Mouse (Mus musculus) heart, postnatal 0 days (tissue): Measurements from ENCODE around the gene Olfr66. TPM values are rescaled to one million over a fixed set of nuclear protein-coding genes. Genes with fewer than 3 reads are reported as not detected.

Source experiments
- ATAC-seq: fragments of 200-750 bp; cut with Nextera tagmentation; 2 replicates; pipeline ENCODE4 v1.8.0; 2017; ENCODE audit warnings: low read depth, moderate number of reproducible peaks, moderate library complexity; ENCODE audit not compliant: insufficient read depth
- DNase-seq: peaks from one replicate; pipeline ENCODE4 v3.0.0-alpha.2; 2016; ENCODE audit warnings: low spot score
- H3K27ac ChIP-seq: fragments of 300-500 bp; sonication (generic); 2 replicates; pipeline ENCODE4 v1.5.1; 2014; ENCODE audit warnings: low read depth, mild to moderate bottlenecking
- H3K27me3 ChIP-seq: fragments of 300-500 bp; sonication (generic); 2 replicates; pipeline ENCODE4 v1.6.1; 2014; ENCODE audit warnings: low read length, mixed read lengths; ENCODE audit not compliant: control insufficient read depth, insufficient read depth
- H3K36me3 ChIP-seq: fragments of 300-500 bp; sonication (generic); replicated peaks from 2 replicates; pipeline ENCODE4 v1.6.1; 2014; ENCODE audit warnings: low read length, mixed read lengths; ENCODE audit not compliant: control insufficient read depth, insufficient read depth
- H3K4me1 ChIP-seq: fragments of 300-500 bp; sonication (generic); 2 replicates; pipeline ENCODE4 v1.6.1; 2014; ENCODE audit warnings: antibody characterized with exemption; ENCODE audit not compliant: control insufficient read depth, insufficient read depth
- H3K4me2 ChIP-seq: fragments of 300-500 bp; sonication (generic); 2 replicates; pipeline ENCODE4 v1.6.1; 2014; ENCODE audit warnings: low read depth, mild to moderate bottlenecking, low read length, moderate library complexity
- H3K4me3 ChIP-seq: fragments of 300-500 bp; sonication (generic); 2 replicates; pipeline ENCODE4 v1.5.1; 2014; ENCODE audit warnings: low read depth, low read length
- H3K9ac ChIP-seq: fragments of 300-500 bp; sonication (generic); replicated peaks from 2 replicates; pipeline ENCODE4 v1.6.1; 2014; ENCODE audit warnings: low read depth, low read length, mixed read lengths
- H3K9me3 ChIP-seq: fragments of 300-500 bp; sonication (generic); replicated peaks from 2 replicates; pipeline ENCODE4 v1.6.1; 2016; ENCODE audit warnings: low read length; ENCODE audit not compliant: control insufficient read depth
- CTCF ChIP-seq: IDR thresholded peaks from 2 replicates; pipeline ENCODE4 v1.5.1; 2016; ENCODE audit warnings: antibody characterized with exemption, control low read depth, low read depth
- EP300 ChIP-seq: IDR thresholded peaks from 2 replicates; pipeline ENCODE4 v1.6.1; 2016; ENCODE audit warnings: antibody characterized with exemption, low read depth
- WGBS: fragments of 180-500 bp; shearing (Covaris S2); extraction: QIAGEN DNeasy Blood & Tissue Kit; methylation state at CpG from one replicate; pipeline ENCODE4 v1.1.7; 2014; 5-methylcytosine and 5-hydroxymethylcytosine counted together
- polyA plus RNA-seq: library from polyadenylated mRNA; unstranded; fragments of >200 nt; fragmentation: Nextera tagmentation; extraction: Ambion mirVana; gene quantifications from 2 replicates; pipeline ENCODE4 v1.2.1, GENCODE M21; 2015
- total RNA-seq: library from RNA; depleted of rRNA; stranded (reverse); fragments of >200 nt; gene quantifications from 2 replicates; pipeline ENCODE4 v1.2.3, GENCODE M21; 2014; ENCODE audit warnings: low replicate concordance; rRNA removed

Gene Olfr66
- total RNA-seq (not detected in 2 replicates), polyA plus RNA-seq (not detected in 2 replicates)

GRCm38 (mm10) chr7:103886152-103886551 lies at the start of gene Olfr66:
TSS of gene Olfr66 (minus strand) at chr7:103886252.
- no peak for ATAC-seq
- no peaks in the 10 kb centered on the region for H3K4me1 ChIP-seq
- no peak within 1 kb of the TSS for H3K27ac ChIP-seq
- TF ChIP-seq CTCF (no peak), EP300 (no peak)
- H3K27me3 ChIP-seq, result no peaks in the 10 kb centered on the region
- no peaks in the 10 kb centered on the region for H3K36me3 ChIP-seq
- H3K4me3 ChIP-seq, result no peak within 1 kb of the TSS
- no peak within 1 kb of the TSS for H3K4me2 ChIP-seq
- DNase-seq, result no peak
- no peak within 1 kb of the TSS for H3K9ac ChIP-seq
- no peaks in the 10 kb centered on the region for H3K9me3 ChIP-seq

- Histone ChIP-seq H3K27me3 (no peaks in the 10 kb centered on the region), H3K9me3 (no peaks in the 10 kb centered on the region), H3K4me1 (no peaks in the 10 kb centered on the region), H3K36me3 (no peaks in the 10 kb centered on the region), H3K4me2 (no peak within 1 kb of the TSS), H3K9ac (no peak within 1 kb of the TSS), H3K4me3 (no peak within 1 kb of the TSS), H3K27ac (no peak within 1 kb of the TSS)
- TF ChIP-seq EP300 (no peak), CTCF (no peak)
- DNase-seq (no peak), ATAC-seq (no peak)
- 42% methylated on average over 2 of the region's 2 CpGs for WGBS
Measured at GRCm38 (mm10) chr7:103934264-103934663, 48.2 kb upstream of the Olfr66 start, which contains the start of gene Olfr632. TSS of gene Olfr632 (plus strand) at chr7:103934347.

- Histone ChIP-seq H3K4me2 (no peak within 1 kb of the TSS), H3K36me3 (no peaks in the 10 kb centered on the region), H3K9ac (no peak within 1 kb of the TSS), H3K4me1 (no peaks in the 10 kb centered on the region), H3K4me3 (no peak within 1 kb of the TSS), H3K27ac (no peak within 1 kb of the TSS), H3K27me3 (no peaks in the 10 kb centered on the region), H3K9me3 (no peaks in the 10 kb centered on the region)
- no peak for TF ChIP-seq EP300
- TF ChIP-seq CTCF, result no peak
- ATAC-seq, result no peak
- no peak for DNase-seq
Measured at GRCm38 (mm10) chr7:103928525-103928924, 42.5 kb upstream of the Olfr66 start, which contains the start of gene Olfr631. TSS of gene Olfr631 (plus strand) at chr7:103928825.

- Histone ChIP-seq H3K36me3 (no peaks in the 10 kb centered on the region), H3K4me2 (no peak overlapping the region), H3K4me3 (no peak overlapping the region), H3K4me1 (no peaks in the 10 kb centered on the region), H3K27ac (no peak overlapping the region), H3K9me3 (no peaks in the 10 kb centered on the region), H3K27me3 (no peaks in the 10 kb centered on the region), H3K9ac (no peak overlapping the region)
- ATAC-seq, result no peak
- TF ChIP-seq CTCF (no peak), EP300 (no peak)
- no peak for DNase-seq
Measured at GRCm38 (mm10) chr7:103915338-103915737, 29.3 kb upstream of the Olfr66 start.

GRCm38 (mm10) chr7:103912969-103913511 lies 27.0 kb upstream of the Olfr66 start:
- H3K4me1 ChIP-seq, result peaks cover 3% of the 10 kb centered on the region; the same call in 1 of the 2 replicates
- no peak overlapping the region for H3K27ac ChIP-seq
- TF ChIP-seq EP300 (no peak), CTCF (peak; percentile 29)
- H3K4me3 ChIP-seq, result no peak overlapping the region
- no peak overlapping the region for H3K4me2 ChIP-seq
- no peaks in the 10 kb centered on the region for H3K27me3 ChIP-seq
- no peaks in the 10 kb centered on the region for H3K9me3 ChIP-seq
- no peak overlapping the region for H3K9ac ChIP-seq
- ATAC-seq (no peak), DNase-seq (no peak)
- H3K36me3 ChIP-seq, result no peaks in the 10 kb centered on the region
- WGBS, result 52% methylated on average over 8 of the region's 8 CpGs

GRCm38 (mm10) chr7:103910047-103910446 lies 24.0 kb upstream of the Olfr66 start:
- 1% methylated on average over 3 of the region's 3 CpGs for WGBS
- Histone ChIP-seq H3K4me2 (no peak overlapping the region), H3K4me3 (no peak overlapping the region), H3K4me1 (peaks cover 3% of the 10 kb centered on the region; the same call in 1 of the 2 replicates), H3K9me3 (no peaks in the 10 kb centered on the region), H3K9ac (no peak overlapping the region), H3K27ac (no peak overlapping the region), H3K36me3 (no peaks in the 10 kb centered on the region), H3K27me3 (no peaks in the 10 kb centered on the region; the same call in 1 of the 2 replicates)
- TF ChIP-seq CTCF, result no peak
- TF ChIP-seq EP300, result 0 out of 2 replicates have a peak, but pooled peaks have one; percentile 50
- peak; percentile 44; the same call in 1 of the 2 replicates for ATAC-seq
- DNase-seq, result peak; percentile 25
